Mouse (Mus musculus): ENCODE measurements around the gene Dna2. TPM values are rescaled to one million over a fixed set of nuclear protein-coding genes. Genes with fewer than 3 reads are reported as not detected.

Dna2 gene
- polyA plus RNA-seq, 1 experiment from 2014 or later = 8.3 TPM

GRCm38 (mm10) chr10:62980039-62980954 lies 33.5 kb downstream of the Dna2 start, which contains the start of gene Rufy2:
Gene Rufy2 (plus strand): TSS chr10:62980223.
- ChIA-PET CTCF (interaction anchor here (1.1 to 2.4 kb wide), 8 partner anchors 9 to 86 kb away, joined by 3 to 19 read pairs (median 4); no protein-coding TSS in a partner anchor), POLR2A (interaction anchor here (0.6 to 1.1 kb wide), 2 partner anchors 31 to 241 kb away, joined by 3 to 5 read pairs; no protein-coding TSS in a partner anchor)
- TF ChIP-seq CTCF (IDR thresholded peaks at IDR 0.05) = peak; percentile 84
- DNase-seq (ENCODE audit: low read depth, low spot score) = no peak
- in situ Hi-C loops (cut with MboI; ENCODE audit: low pct_unique_long_range_greater_than_20kb) = loop anchor here (10.0 kb wide), 1 partner anchor 85 kb away; the partner anchor contains the start of gene Pbld1
- no peaks in the 10 kb centered on the region for H3K27me3 ChIP-seq
- peak; percentile 79 for ATAC-seq

- DNase-seq (ENCODE audit: low read depth, low spot score) = no peak
- in situ Hi-C loops (cut with MboI; ENCODE audit: low pct_unique_long_range_greater_than_20kb) = loop anchor here (10.0 kb wide), 1 partner anchor 81 kb away; the partner anchor contains the start of gene Pbld1
- ChIA-PET CTCF (interaction anchor here (1.1 kb wide), 1 partner anchor 10 kb away, joined by 3 read pairs; no protein-coding TSS in a partner anchor), POLR2A (no interaction called here)
- no peaks in the 10 kb centered on the region for H3K27me3 ChIP-seq
- no peak for TF ChIP-seq CTCF (IDR thresholded peaks at IDR 0.05)
- no peak for ATAC-seq
These were observed 37.2 kb downstream of the Dna2 start for GRCm38 (mm10) chr10:62984072-62984471.

DNA sequence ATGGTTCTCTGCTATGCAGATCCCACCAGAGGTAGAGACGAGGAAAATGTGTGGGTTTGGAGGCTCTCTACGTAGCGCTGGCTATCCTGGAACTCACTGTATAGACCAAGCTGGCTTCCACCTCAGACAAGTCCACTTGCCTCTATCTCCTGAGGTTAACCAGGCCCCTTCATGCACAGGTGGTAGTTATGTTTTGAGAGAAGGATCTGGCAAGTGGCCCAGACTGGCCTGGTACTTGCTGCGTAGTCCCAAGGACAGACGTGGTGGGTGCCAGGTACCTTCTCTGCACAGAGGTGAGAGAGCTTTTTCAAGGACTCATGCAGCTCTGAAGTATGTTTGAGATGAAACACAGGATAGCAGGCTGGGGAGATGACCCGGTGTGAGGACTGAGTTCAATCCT lies 37.7 kb downstream of the Dna2 start:
- no peak for TF ChIP-seq CTCF (IDR thresholded peaks at IDR 0.05)

DNA sequence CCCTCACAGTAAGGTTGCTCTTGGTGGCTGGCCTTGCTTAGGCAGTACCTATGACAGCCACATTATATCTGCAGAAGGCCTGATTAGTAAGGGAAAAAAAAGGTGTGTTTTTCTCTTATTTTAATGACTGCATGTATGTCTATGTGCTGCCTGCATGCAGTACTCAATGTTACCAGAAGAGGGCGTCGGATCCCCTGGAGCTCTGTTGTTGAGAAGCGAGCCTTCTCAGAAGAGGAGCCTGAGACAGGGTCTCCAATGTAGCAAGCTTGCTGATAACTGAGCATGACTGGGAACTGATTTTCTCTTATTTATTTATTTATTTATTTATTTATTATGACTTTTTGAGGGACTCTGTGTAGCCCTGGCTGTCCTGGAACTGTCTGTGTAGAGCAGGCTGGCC lies 40.5 kb downstream of the Dna2 start:
- POLR2A ChIA-PET = interaction anchor here (0.6 kb wide), 1 partner anchor 25 kb away, joined by 3 read pairs; no protein-coding TSS in a partner anchor

More for the DNA sequence above, 37.7 kb downstream of the Dna2 start:
- H3K27me3 ChIP-seq = no peaks in the 10 kb centered on the region
- ChIA-PET POLR2A (interaction anchor here (0.6 kb wide), 1 partner anchor 62 kb away, joined by 3 read pairs; no protein-coding TSS in a partner anchor), CTCF (interaction anchor here (1.1 to 1.4 kb wide), 2 partner anchors 10 to 52 kb away, joined by 3 read pairs; no protein-coding TSS in a partner anchor)
- ATAC-seq = no peak
- in situ Hi-C loops (cut with MboI; ENCODE audit: low pct_unique_long_range_greater_than_20kb) = loop anchor here (10.0 kb wide), 1 partner anchor 80 kb away; the partner anchor contains the start of gene Pbld1
- DNase-seq (ENCODE audit: low read depth, low spot score) = no peak

GRCm38 (mm10) chr10:62990636-62991035 lies 43.8 kb downstream of the Dna2 start:
- ATAC-seq (no peak), DNase-seq (ENCODE audit: low read depth, low spot score) (no peak)
- in situ Hi-C loops (cut with MboI; ENCODE audit: low pct_unique_long_range_greater_than_20kb) = no loop called here
- no peak for TF ChIP-seq CTCF (IDR thresholded peaks at IDR 0.05)
- CTCF ChIA-PET = no interaction called here
- no peaks in the 10 kb centered on the region for H3K27me3 ChIP-seq
- POLR2A ChIA-PET = no interaction called here

More for the DNA sequence above, 40.5 kb downstream of the Dna2 start:
- TF ChIP-seq CTCF (IDR thresholded peaks at IDR 0.05) = peak; percentile 77
- ATAC-seq = no peak
- in situ Hi-C loops (cut with MboI; ENCODE audit: low pct_unique_long_range_greater_than_20kb) = loop anchor here (10.0 kb wide), 1 partner anchor 77 kb away; the partner anchor contains the start of gene Pbld1
- CTCF ChIA-PET = interaction anchor here (1.0 to 2.5 kb wide), 6 partner anchors 13 to 79 kb away, joined by 4 to 8 read pairs (median 4); no protein-coding TSS in a partner anchor
- DNase-seq (ENCODE audit: low read depth, low spot score) = no peak
- H3K27me3 ChIP-seq = no peaks in the 10 kb centered on the region

DNA sequence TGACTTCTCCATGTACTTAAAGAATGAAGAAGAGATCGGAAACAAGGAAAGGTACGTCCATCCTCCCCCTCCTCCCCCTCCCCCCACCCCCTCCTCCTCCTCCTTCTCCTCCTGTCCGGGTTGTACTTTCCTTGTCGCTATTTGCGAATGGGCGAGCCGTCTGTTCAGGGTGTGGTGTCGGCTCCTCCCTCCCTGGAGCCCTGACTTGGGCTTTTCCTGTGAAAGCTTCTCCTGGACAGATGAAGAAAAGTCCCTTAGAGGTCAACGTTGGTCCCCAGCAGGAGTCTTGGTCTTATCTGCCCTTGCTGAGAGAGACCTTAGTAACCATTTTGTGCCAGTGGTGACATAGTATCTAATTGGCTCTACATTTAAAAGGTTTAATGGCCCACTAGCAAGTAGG lies 47.2 kb downstream of the Dna2 start:
- H3K27me3 ChIP-seq = no peaks in the 10 kb centered on the region
- ChIA-PET POLR2A (no interaction called here), CTCF (interaction anchor here (0.8 to 1.4 kb wide), 2 partner anchors 10 to 18 kb away, joined by 3 to 4 read pairs; no protein-coding TSS in a partner anchor)
- no peak for TF ChIP-seq CTCF (IDR thresholded peaks at IDR 0.05)
- no peak for DNase-seq (ENCODE audit: low read depth, low spot score)
- ATAC-seq = no peak
- in situ Hi-C loops (cut with MboI; ENCODE audit: low pct_unique_long_range_greater_than_20kb) = no loop called here

GRCm38 (mm10) chr10:63000584-63000983 lies 53.8 kb downstream of the Dna2 start:
- in situ Hi-C loops (cut with MboI; ENCODE audit: low pct_unique_long_range_greater_than_20kb) = no loop called here
- CTCF ChIA-PET = interaction anchor here (1.0 kb wide), 1 partner anchor 14 kb away, joined by 4 read pairs; no protein-coding TSS in a partner anchor
- no peak for DNase-seq (ENCODE audit: low read depth, low spot score)
- no peak for TF ChIP-seq CTCF (IDR thresholded peaks at IDR 0.05)
- ATAC-seq = no peak
- POLR2A ChIA-PET = interaction anchor here (0.9 kb wide), 1 partner anchor 10 kb away, joined by 3 read pairs; no protein-coding TSS in a partner anchor
- no peaks in the 10 kb centered on the region for H3K27me3 ChIP-seq

GRCm38 (mm10) chr10:63003252-63003651 lies 56.4 kb downstream of the Dna2 start:
- POLR2A ChIA-PET = no interaction called here
- in situ Hi-C loops (cut with MboI; ENCODE audit: low pct_unique_long_range_greater_than_20kb) = no loop called here
- CTCF ChIA-PET = no interaction called here
- DNase-seq (ENCODE audit: low read depth, low spot score) (no peak), ATAC-seq (no peak)
- TF ChIP-seq CTCF (IDR thresholded peaks at IDR 0.05) = no peak
- no peaks in the 10 kb centered on the region for H3K27me3 ChIP-seq

GRCm38 (mm10) chr10:63004556-63004955 lies 57.7 kb downstream of the Dna2 start:
- TF ChIP-seq CTCF (IDR thresholded peaks at IDR 0.05) = no peak
- ChIA-PET CTCF (no interaction called here), POLR2A (interaction anchor here (0.7 kb wide), 1 partner anchor 12 kb away, joined by 3 read pairs; no protein-coding TSS in a partner anchor)
- ATAC-seq (no peak), DNase-seq (ENCODE audit: low read depth, low spot score) (no peak)
- no peaks in the 10 kb centered on the region for H3K27me3 ChIP-seq
- in situ Hi-C loops (cut with MboI; ENCODE audit: low pct_unique_long_range_greater_than_20kb) = no loop called here

DNA sequence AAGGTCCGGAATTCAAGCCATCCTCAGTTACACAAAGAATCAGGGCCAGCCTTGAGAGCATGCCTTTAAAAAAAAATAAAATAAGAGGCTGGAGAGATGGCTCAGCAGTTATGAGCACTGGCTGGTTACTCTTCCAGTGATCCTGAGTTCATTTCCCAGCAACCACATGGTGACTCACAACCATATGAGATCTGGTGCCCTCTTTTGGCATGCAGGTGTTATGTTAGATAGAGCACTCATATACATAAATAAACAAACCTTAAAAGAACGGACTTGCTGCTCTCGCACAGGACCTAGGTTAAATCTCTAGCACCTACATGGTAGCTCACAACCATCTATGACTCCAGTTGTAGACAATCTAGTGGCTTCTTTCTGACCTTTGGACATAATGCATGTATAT lies 61.4 kb downstream of the Dna2 start:
- DNase-seq (ENCODE audit: low read depth, low spot score) (no peak), ATAC-seq (no peak)
- ChIA-PET POLR2A (no interaction called here), CTCF (interaction anchor here (0.9 to 2.4 kb wide), 4 partner anchors 10 to 28 kb away, joined by 3 to 5 read pairs (median 4); partner anchors contain the start of gene Rufy2)
- H3K27me3 ChIP-seq = no peaks in the 10 kb centered on the region
- in situ Hi-C loops (cut with MboI; ENCODE audit: low pct_unique_long_range_greater_than_20kb) = no loop called here
- TF ChIP-seq CTCF (IDR thresholded peaks at IDR 0.05) = peak; percentile 52
